Mouse (Mus musculus) embryonic facial prominence, embryonic 13.5 days (tissue): ENCODE measurements around the gene 4921539E11Rik. TPM values are rescaled to one million over a fixed set of nuclear protein-coding genes. Genes with fewer than 3 reads are reported as not detected.

Experiments used
- ATAC-seq: fragments of 200-750 bp; cut with Nextera tagmentation; 2 replicates; pipeline ENCODE4 v1.8.0; 2017; ENCODE audit warnings: low read depth; ENCODE audit not compliant: insufficient number of reproducible peaks, insufficient read depth, low FRiP score, low TSS enrichment
- H3K27ac ChIP-seq: fragments of 300-500 bp; sonication (generic); 2 replicates; pipeline ENCODE4 v1.5.1; 2015; ENCODE audit warnings: moderate library complexity, mild to moderate bottlenecking, inconsistent platforms
- H3K27me3 ChIP-seq: fragments of 300-500 bp; sonication (generic); 2 replicates; pipeline ENCODE4 v1.6.1; 2015; ENCODE audit warnings: mild to moderate bottlenecking, inconsistent platforms
- H3K36me3 ChIP-seq: fragments of 300-500 bp; sonication (generic); 2 replicates; pipeline ENCODE4 v1.6.1; 2015; ENCODE audit warnings: mild to moderate bottlenecking, inconsistent platforms
- H3K4me1 ChIP-seq: fragments of 300-500 bp; sonication (generic); 2 replicates; pipeline ENCODE4 v1.6.1; 2015; ENCODE audit warnings: inconsistent platforms
- H3K4me2 ChIP-seq: fragments of 300-500 bp; sonication (generic); 2 replicates; pipeline ENCODE4 v1.6.1; 2015; ENCODE audit warnings: moderate library complexity, mild to moderate bottlenecking, inconsistent platforms
- H3K4me3 ChIP-seq: fragments of 300-500 bp; sonication (generic); 2 replicates; pipeline ENCODE4 v1.5.1; 2015; ENCODE audit warnings: mild to moderate bottlenecking, inconsistent platforms
- H3K9ac ChIP-seq: fragments of 300-500 bp; sonication (generic); 2 replicates; pipeline ENCODE4 v1.6.1; 2015; ENCODE audit warnings: mild to moderate bottlenecking, inconsistent platforms
- H3K9me3 ChIP-seq: fragments of 300-500 bp; sonication (generic); 2 replicates; pipeline ENCODE4 v1.6.1; 2016; ENCODE audit warnings: inconsistent platforms
- WGBS: fragments of 180-500 bp; shearing (Covaris S2); methylation state at CpG from one replicate; pipeline ENCODE4 v1.1.7; 2015; ENCODE audit warnings: mixed read lengths; 5-methylcytosine and 5-hydroxymethylcytosine counted together
- polyA plus RNA-seq: library from polyadenylated mRNA; unstranded; fragments of >200 nt; fragmentation: Nextera tagmentation; extraction: Ambion mirVana; gene quantifications from 2 replicates; pipeline ENCODE4 v1.2.1, GENCODE M21; 2015

4921539E11Rik gene
- polyA plus RNA-seq, result not detected in 2 replicates

GRCm38 (mm10) chr4:103290763-103291162 lies at the start of gene 4921539E11Rik:
Gene 4921539E11Rik, minus strand, starts transcription at chr4:103290863.
- Histone ChIP-seq H3K27ac (no peak within 1 kb of the TSS), H3K36me3 (no peaks in the 10 kb centered on the region), H3K27me3 (no peaks in the 10 kb centered on the region), H3K4me1 (no peaks in the 10 kb centered on the region), H3K4me2 (no peak within 1 kb of the TSS), H3K4me3 (no peak within 1 kb of the TSS), H3K9me3 (no peaks in the 10 kb centered on the region), H3K9ac (no peak within 1 kb of the TSS)
- no peak for ATAC-seq
- 71% methylated on average over 2 of the region's 2 CpGs for whole genome bisulfite sequencing

GRCm38 (mm10) chr4:103335134-103335533 lies 44.5 kb upstream of the 4921539E11Rik start:
- no peaks in the 10 kb centered on the region for H3K27me3 ChIP-seq
- no peak overlapping the region for H3K27ac ChIP-seq
- peaks cover 15% of the 10 kb centered on the region for H3K36me3 ChIP-seq
- H3K4me2 ChIP-seq, result no peak overlapping the region
- H3K9ac ChIP-seq, result no peak overlapping the region
- 74% methylated on average over 5 of the region's 5 CpGs for WGBS
- H3K9me3 ChIP-seq, result no peaks in the 10 kb centered on the region
- no peak for ATAC-seq
- no peaks in the 10 kb centered on the region for H3K4me1 ChIP-seq
- H3K4me3 ChIP-seq, result no peak overlapping the region

GRCm38 (mm10) chr4:103329348-103329747 lies 38.7 kb upstream of the 4921539E11Rik start:
- no peak overlapping the region for H3K4me2 ChIP-seq
- no peak overlapping the region for H3K4me3 ChIP-seq
- no peak for ATAC-seq
- no peaks in the 10 kb centered on the region for H3K9me3 ChIP-seq
- H3K9ac ChIP-seq, result no peak overlapping the region
- H3K4me1 ChIP-seq, result no peaks in the 10 kb centered on the region
- no peak overlapping the region for H3K27ac ChIP-seq
- WGBS, result 86% methylated on average over 6 of the region's 6 CpGs
- H3K36me3 ChIP-seq, result peaks cover 15% of the 10 kb centered on the region
- no peaks in the 10 kb centered on the region for H3K27me3 ChIP-seq

GRCm38 (mm10) chr4:103326994-103327393 lies 36.3 kb upstream of the 4921539E11Rik start:
- 69% methylated on average over 3 of the region's 3 CpGs for WGBS
- Histone ChIP-seq H3K27ac (no peak overlapping the region), H3K4me2 (no peak overlapping the region), H3K36me3 (peaks cover 7% of the 10 kb centered on the region), H3K4me3 (no peak overlapping the region), H3K4me1 (no peaks in the 10 kb centered on the region), H3K9ac (no peak overlapping the region), H3K9me3 (no peaks in the 10 kb centered on the region), H3K27me3 (no peaks in the 10 kb centered on the region)
- no peak for ATAC-seq

DNA sequence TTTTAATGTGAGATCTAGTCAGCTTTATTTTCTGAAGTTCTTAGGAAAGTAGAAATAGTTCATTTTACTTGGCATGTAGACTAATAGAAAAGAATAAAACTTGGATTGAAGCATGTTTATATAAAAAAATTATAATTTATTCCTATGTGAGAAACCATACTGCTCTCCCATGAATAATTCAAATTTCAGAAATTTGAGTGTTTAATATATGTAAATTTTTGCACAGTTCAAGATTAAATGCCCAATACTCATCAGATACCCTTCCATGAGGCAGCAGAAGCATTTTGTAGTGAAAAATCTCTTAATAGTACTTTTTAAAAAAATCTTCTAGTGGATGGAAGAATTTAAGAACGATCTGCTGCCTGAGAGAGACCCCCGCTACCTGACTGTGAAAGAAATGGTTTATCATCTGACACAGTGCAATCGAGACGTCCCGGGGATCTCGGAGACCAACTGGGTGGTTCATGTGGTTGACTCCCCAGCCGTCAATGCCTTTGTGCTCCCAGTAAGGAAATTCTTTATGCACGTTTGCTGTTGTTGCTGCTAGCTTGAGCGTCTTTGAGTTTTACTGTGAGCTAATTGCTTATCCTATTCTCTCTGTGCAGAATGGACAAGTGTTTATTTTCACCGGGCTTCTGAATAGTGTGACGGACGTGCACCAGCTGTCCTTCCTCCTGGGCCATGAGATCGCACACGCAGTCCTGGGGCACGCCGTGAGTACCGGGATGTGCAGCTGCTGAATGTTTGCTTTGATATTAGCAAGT lies 34.2 kb upstream of the 4921539E11Rik start:
- no peak for ATAC-seq
- Histone ChIP-seq H3K9ac (no peak overlapping the region), H3K27me3 (no peaks in the 10 kb centered on the region), H3K27ac (no peak overlapping the region), H3K4me1 (no peaks in the 10 kb centered on the region), H3K36me3 (0 out of 2 replicates have a peak, but pooled peaks cover 7% of the 10 kb centered on the region), H3K4me3 (no peak overlapping the region), H3K9me3 (no peaks in the 10 kb centered on the region), H3K4me2 (no peak overlapping the region)
- WGBS, result 67% methylated on average over 17 of the region's 17 CpGs

DNA sequence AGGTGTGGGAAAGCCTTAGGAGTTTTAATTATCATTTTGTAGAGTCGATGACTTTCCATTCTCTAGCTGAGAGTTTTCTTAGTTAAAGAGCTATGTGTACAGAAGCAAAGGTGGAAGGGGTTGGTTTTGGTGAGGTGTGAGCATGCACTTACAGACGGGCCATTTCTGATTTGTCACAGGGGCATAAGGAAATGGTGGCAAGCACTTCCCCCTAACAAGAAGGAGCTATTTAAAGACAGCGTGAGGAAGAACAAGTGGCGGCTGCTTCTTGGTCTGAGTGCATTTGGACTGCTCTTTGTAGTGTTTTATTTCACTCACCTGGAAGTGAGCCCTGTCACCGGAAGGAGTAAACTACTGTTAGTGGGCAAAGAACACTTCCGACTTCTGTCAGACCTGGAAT lies 30.8 kb upstream of the 4921539E11Rik start:
- Histone ChIP-seq H3K9me3 (no peaks in the 10 kb centered on the region), H3K4me1 (no peaks in the 10 kb centered on the region), H3K4me2 (no peak overlapping the region), H3K36me3 (0 out of 2 replicates have a peak, but pooled peaks cover 7% of the 10 kb centered on the region), H3K27me3 (no peaks in the 10 kb centered on the region), H3K9ac (no peak overlapping the region), H3K27ac (no peak overlapping the region), H3K4me3 (no peak overlapping the region)
- ATAC-seq, result no peak
- WGBS, result 84% methylated on average over 6 of the region's 6 CpGs

DNA sequence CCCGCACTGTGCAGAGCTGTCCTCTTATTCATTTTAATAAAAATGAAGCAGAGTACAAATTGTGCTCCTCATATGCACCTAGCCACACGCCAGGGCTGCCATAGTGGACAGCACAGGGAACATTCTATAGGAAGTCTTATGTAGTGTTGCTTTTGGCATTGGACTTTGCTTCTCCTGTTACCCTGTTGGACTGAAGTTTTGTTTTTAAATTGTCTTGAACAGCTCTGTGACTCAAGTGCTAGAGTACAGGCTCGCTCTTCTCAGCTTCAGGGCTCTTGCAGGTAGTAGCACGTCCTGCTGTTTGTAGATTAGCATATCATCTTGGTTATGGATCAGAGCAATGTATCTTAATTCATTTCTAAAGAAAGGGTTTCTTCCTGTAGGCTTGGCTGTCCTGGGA lies 25.2 kb upstream of the 4921539E11Rik start:
- no peaks in the 10 kb centered on the region for H3K36me3 ChIP-seq
- ATAC-seq, result no peak
- peaks cover 5% of the 10 kb centered on the region for H3K4me1 ChIP-seq
- no peak overlapping the region for H3K4me3 ChIP-seq
- 75% methylated on average over 4 of the region's 4 CpGs for WGBS
- H3K27me3 ChIP-seq, result no peaks in the 10 kb centered on the region
- H3K9ac ChIP-seq, result no peak overlapping the region
- no peaks in the 10 kb centered on the region for H3K9me3 ChIP-seq
- no peak overlapping the region for H3K27ac ChIP-seq
- H3K4me2 ChIP-seq, result no peak overlapping the region

GRCm38 (mm10) chr4:103314526-103314910 lies 23.9 kb upstream of the 4921539E11Rik start:
- Histone ChIP-seq H3K9me3 (no peaks in the 10 kb centered on the region), H3K4me2 (peak overlapping the region; percentile 54), H3K9ac (0 out of 2 replicates have a peak overlapping the region, but pooled peaks have one; percentile 87), H3K4me1 (peaks cover 5% of the 10 kb centered on the region), H3K27ac (no peak overlapping the region), H3K4me3 (peak overlapping the region; percentile 67), H3K36me3 (no peaks in the 10 kb centered on the region), H3K27me3 (no peaks in the 10 kb centered on the region)
- ATAC-seq, result no peak
- whole genome bisulfite sequencing, result 44% methylated on average over 3 of the region's 3 CpGs

GRCm38 (mm10) chr4:103313587-103314525 lies 23.2 kb upstream of the 4921539E11Rik start, which contains the start of gene Oma1:
Gene Oma1, plus strand, starts transcription at chr4:103313812.
- Histone ChIP-seq H3K27me3 (no peaks in the 10 kb centered on the region), H3K9me3 (no peaks in the 10 kb centered on the region), H3K4me1 (peaks cover 5% of the 10 kb centered on the region), H3K4me3 (peak within 1 kb of the TSS; percentile 67), H3K27ac (peak within 1 kb of the TSS; percentile 97), H3K4me2 (peak within 1 kb of the TSS; percentile 54), H3K36me3 (no peaks in the 10 kb centered on the region), H3K9ac (peak within 1 kb of the TSS; percentile 87)
- WGBS, result under 1% methylated on average over 61 of the region's 61 CpGs
- ATAC-seq, result peak; percentile 98

GRCm38 (mm10) chr4:103303851-103304250 lies 13.2 kb upstream of the 4921539E11Rik start:
- Histone ChIP-seq H3K4me2 (no peak overlapping the region), H3K27me3 (no peaks in the 10 kb centered on the region), H3K9me3 (no peaks in the 10 kb centered on the region), H3K27ac (no peak overlapping the region), H3K9ac (no peak overlapping the region), H3K4me3 (no peak overlapping the region), H3K4me1 (0 out of 2 replicates have a peak, but pooled peaks cover 4% of the 10 kb centered on the region), H3K36me3 (no peaks in the 10 kb centered on the region)
- ATAC-seq, result no peak
- 87% methylated on average over 1 of the region's 1 CpGs for WGBS

DNA sequence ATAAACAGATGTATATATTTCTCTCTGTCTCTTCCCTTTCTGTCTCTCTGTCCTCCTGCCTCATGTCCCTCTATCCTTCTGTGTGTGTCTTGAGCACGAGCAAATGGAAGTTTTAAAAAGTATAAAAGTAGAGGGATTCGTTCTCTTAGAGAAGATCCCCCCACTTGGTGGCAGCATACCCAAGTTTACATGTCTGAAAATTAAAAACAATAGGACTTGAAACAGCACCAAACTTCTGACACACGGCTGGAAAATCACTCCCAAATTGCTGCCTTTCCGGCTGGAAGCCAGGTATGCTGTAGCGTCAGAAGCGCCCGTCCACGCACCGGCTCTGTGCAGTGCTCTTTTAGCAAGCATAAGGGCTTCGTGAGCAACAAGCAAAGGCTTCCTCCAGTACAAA lies 8.7 kb upstream of the 4921539E11Rik start:
- Histone ChIP-seq H3K27ac (no peak overlapping the region), H3K4me2 (peak overlapping the region; percentile 39; the same call in 1 of the 2 replicates), H3K4me3 (no peak overlapping the region), H3K27me3 (no peaks in the 10 kb centered on the region), H3K9me3 (no peaks in the 10 kb centered on the region), H3K4me1 (0 out of 2 replicates have a peak, but pooled peaks cover 4% of the 10 kb centered on the region), H3K36me3 (no peaks in the 10 kb centered on the region), H3K9ac (0 out of 2 replicates have a peak overlapping the region, but pooled peaks have one; percentile 6)
- ATAC-seq, result no peak
- 57% methylated on average over 10 of the region's 10 CpGs for WGBS
